Mouse (Mus musculus) embryonic fibroblast, embryonic 13.5 days (primary cell): Measurements from ENCODE around the gene Smndc1. TPM values are rescaled to one million over a fixed set of nuclear protein-coding genes. Genes with fewer than 3 reads are reported as not detected.
A peak's percentile ranks its signal among the peaks of the same experiment; 100 is the strongest.

Experiments used
- H3K27ac ChIP-seq: 2 replicates; pipeline ENCODE4 v1.5.1; 2012; ENCODE audit warnings: low read length, control low read depth, inconsistent platforms; ENCODE audit not compliant: insufficient read depth
- H3K4me1 ChIP-seq: 2 replicates; pipeline ENCODE4 v1.6.1; 2011; ENCODE audit warnings: low read length; ENCODE audit not compliant: control insufficient read depth, insufficient read depth
- H3K4me3 ChIP-seq: 2 replicates; pipeline ENCODE4 v1.5.1; 2011; ENCODE audit warnings: mild to moderate bottlenecking, control low read depth, low read length; ENCODE audit not compliant: insufficient read depth
- CTCF ChIP-seq: IDR thresholded peaks from 2 replicates; pipeline ENCODE4 v1.5.1; 2011; ENCODE audit warnings: mild to moderate bottlenecking, control low read depth, low read length, moderate library complexity, borderline replicate concordance; ENCODE audit not compliant: insufficient read depth
- POLR2A ChIP-seq: IDR thresholded peaks from 2 replicates; pipeline ENCODE4 v1.6.1; 2011; ENCODE audit warnings: low read depth, mild to moderate bottlenecking, control low read depth, low read length, moderate library complexity
- polyA plus RNA-seq: library from polyadenylated mRNA; stranded (reverse); fragments of >200 nt; gene quantifications from 2 replicates; pipeline ENCODE4 v1.2.4, GENCODE M21; 2011; ENCODE audit warnings: low read depth; ENCODE audit not compliant: missing spikeins, insufficient read length

Gene Smndc1
- polyA plus RNA-seq, 1 experiment = 61.7 TPM

DNA sequence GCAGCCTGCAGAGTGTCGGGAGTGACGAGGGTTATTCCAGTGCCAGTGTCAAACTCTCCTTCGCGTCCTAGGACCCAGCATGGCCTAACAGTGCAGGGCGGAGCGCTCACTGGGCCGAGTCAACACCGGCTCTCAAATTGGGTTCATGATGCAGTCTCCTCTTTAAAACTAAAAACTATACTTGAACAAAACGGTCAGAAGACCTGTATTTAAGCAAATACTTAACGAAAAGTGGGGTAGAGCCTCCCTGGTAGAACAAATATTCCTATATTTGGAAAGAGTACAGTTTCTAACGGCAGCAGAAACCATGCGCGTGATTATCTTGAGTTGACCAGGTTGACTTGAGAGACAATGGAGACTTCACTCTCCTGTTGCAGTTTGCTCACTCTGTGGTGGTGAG, 18.7 kb downstream of the Smndc1 start, which contains the start of gene Gm10197:
Gene Gm10197 (minus strand): TSS at position 101 of the 400 bp plus-strand sequence.
- Histone ChIP-seq H3K4me1 (no peaks in the 10 kb centered on the region; the same call in 1 of the 2 replicates), H3K4me3 (no peak within 1 kb of the TSS), H3K27ac (no peak within 1 kb of the TSS)
- TF ChIP-seq CTCF = no peak
- TF ChIP-seq POLR2A = no peak

- Histone ChIP-seq H3K4me1 (no peaks in the 10 kb centered on the region; the same call in 1 of the 2 replicates), H3K27ac (no peak overlapping the region), H3K4me3 (no peak overlapping the region)
- TF ChIP-seq POLR2A (no peak), CTCF (no peak)
These were observed 20.1 kb downstream of the Smndc1 start for GRCm38 (mm10) chr19:53370233-53370632.

- peak; percentile 81 for TF ChIP-seq CTCF
- no peak for TF ChIP-seq POLR2A
- Histone ChIP-seq H3K4me3 (no peak overlapping the region), H3K27ac (no peak overlapping the region), H3K4me1 (0 out of 2 replicates have a peak, but pooled peaks cover under 1% of the 10 kb centered on the region)
These were observed 20.8 kb downstream of the Smndc1 start for GRCm38 (mm10) chr19:53369469-53370043.

- TF ChIP-seq CTCF (no peak), POLR2A (no peak)
- H3K4me3 ChIP-seq = no peak overlapping the region
- H3K4me1 ChIP-seq = 0 out of 2 replicates have a peak, but pooled peaks cover 2% of the 10 kb centered on the region
- H3K27ac ChIP-seq = no peak overlapping the region
These were observed 23.5 kb downstream of the Smndc1 start for GRCm38 (mm10) chr19:53366881-53367280.

DNA sequence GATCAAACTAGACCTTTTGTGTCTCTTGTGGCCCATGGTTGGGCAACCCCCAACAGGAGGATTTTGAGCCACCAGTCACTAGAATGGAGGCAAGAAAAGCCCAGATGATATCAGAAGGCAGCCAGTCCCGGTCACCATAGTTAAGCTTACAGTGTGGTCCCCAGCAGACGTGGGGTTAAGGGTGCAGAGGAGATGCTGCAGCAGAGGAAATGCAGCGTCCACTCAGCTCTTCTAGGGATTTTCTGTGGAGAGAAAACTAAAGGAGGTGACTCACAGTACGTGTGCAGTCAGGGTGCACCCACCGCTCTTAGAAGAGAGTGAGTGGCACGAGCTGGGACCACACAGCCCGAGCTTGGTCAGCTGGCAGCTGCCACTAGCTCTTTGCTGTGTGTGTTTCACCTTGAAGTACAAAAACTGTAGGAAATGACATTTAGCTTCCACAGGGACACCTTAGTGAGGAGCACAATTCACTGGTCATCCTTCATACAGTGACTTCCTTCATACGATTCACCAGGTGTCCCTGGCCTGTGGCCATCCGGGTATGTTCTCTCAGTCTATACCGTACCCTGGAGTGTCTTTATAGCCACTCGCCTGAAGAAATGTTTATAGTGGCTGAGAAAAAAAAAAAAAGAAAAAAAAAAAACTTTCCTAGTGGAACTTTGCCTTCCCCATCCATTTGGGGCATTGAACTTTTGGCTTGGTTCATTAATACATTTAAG, 24.2 kb downstream of the Smndc1 start:
- Histone ChIP-seq H3K4me1 (0 out of 2 replicates have a peak, but pooled peaks cover 2% of the 10 kb centered on the region), H3K4me3 (no peak overlapping the region), H3K27ac (no peak overlapping the region)
- TF ChIP-seq CTCF (no peak), POLR2A (no peak)

- TF ChIP-seq CTCF = no peak
- TF ChIP-seq POLR2A = no peak
- H3K4me1 ChIP-seq = 0 out of 2 replicates have a peak, but pooled peaks cover 2% of the 10 kb centered on the region
- no peak overlapping the region for H3K4me3 ChIP-seq
- no peak overlapping the region for H3K27ac ChIP-seq
These were observed 25.4 kb downstream of the Smndc1 start for GRCm38 (mm10) chr19:53364963-53365362.

- no peak overlapping the region for H3K27ac ChIP-seq
- 0 out of 2 replicates have a peak, but pooled peaks cover 2% of the 10 kb centered on the region for H3K4me1 ChIP-seq
- H3K4me3 ChIP-seq = no peak overlapping the region
- TF ChIP-seq CTCF = no peak
- TF ChIP-seq POLR2A = no peak
These were observed 25.8 kb downstream of the Smndc1 start for GRCm38 (mm10) chr19:53364551-53364950.

GRCm38 (mm10) chr19:53362967-53363366, 27.4 kb downstream of the Smndc1 start:
- no peak overlapping the region for H3K27ac ChIP-seq
- H3K4me1 ChIP-seq = 0 out of 2 replicates have a peak, but pooled peaks cover 2% of the 10 kb centered on the region
- TF ChIP-seq CTCF = peak; percentile 48; the same call in 1 of the 2 replicates
- TF ChIP-seq POLR2A = no peak
- no peak overlapping the region for H3K4me3 ChIP-seq

GRCm38 (mm10) chr19:53360265-53360958, 30.0 kb downstream of the Smndc1 start:
- H3K27ac ChIP-seq = no peak overlapping the region
- no peak for TF ChIP-seq CTCF
- TF ChIP-seq POLR2A = no peak
- no peak overlapping the region for H3K4me3 ChIP-seq
- 0 out of 2 replicates have a peak, but pooled peaks cover 2% of the 10 kb centered on the region for H3K4me1 ChIP-seq

DNA sequence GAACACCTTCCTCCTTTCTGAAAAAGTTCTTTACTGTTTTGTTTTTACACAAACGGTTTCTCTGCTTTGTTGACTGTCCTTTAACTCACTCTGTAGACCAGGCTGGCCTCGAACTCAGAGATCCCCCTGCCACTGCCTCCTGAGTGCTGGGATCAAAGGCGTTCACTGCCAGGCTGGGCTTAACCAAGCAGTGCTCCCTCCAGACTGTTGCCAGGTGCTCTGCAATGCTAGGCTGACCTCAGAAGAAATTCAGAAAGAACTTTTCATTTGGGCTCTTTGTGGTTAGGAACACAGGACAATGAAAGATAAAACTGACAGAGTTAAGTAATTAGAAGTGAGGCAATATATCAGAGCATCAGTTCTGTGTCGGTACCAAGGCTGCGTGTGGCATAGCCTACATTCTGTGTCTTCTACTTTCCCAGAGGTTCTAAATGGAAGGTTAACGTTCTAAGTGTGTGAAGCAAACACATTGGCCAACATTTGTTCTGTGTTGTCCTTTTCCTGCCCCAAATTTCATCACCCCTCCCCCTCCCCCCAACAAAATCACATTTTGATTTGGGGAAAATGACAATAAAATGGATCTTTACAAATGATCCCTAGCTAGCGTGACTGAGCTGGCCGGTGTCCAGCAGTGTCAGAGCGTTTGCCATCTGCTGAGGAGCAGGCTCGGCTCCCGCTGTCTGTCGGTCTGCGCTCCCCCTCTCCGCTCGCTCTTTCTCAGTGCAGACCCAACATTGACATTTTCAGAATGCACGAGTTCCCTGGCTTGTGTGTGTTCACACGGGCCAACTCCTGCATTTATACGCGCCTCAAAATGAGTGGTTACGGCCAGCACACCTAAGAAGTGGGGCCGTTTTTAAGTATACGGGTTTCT, 31.0 kb downstream of the Smndc1 start:
- Histone ChIP-seq H3K27ac (no peak overlapping the region), H3K4me3 (peak overlapping the region; percentile 19; the same call in 1 of the 2 replicates), H3K4me1 (no peaks in the 10 kb centered on the region)
- no peak for TF ChIP-seq CTCF
- no peak for TF ChIP-seq POLR2A
